In the genomic region with DNA sequence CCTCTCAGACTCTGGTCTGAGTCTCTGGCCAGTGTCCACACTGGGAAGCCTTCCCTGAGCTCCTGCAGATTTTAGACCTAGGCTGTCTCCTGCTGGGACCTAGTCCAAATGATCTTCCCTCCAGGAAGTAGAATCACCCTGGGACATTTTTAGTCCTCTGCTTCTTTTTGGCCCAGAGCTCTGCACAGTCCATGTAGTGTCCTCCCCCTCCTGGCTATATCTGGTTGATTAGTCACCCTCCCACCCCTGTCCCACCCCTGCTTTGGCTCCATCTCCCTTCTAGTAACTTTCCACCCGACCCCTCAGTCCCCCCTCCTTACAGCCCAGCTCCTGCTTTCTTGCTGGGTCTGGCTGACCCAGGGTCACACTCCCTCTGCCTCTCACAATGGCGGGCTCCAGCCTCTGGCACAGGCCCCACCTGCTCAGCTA, we compare ENCODE assay signal across 10 mouse cellular contexts. TPM values are rescaled to one million over a fixed set of nuclear protein-coding genes. Genes with fewer than 3 reads are reported as not detected.
DNase-seq lines count a peak whose midpoint lies in the region; ATAC-seq lines count a peak whose summit lies in the region.
"Had no signal": no experiment of that assay in that cellular context is flagged by ENCODE, and none has a peak within 500 bp of the region (broad histone marks: within the 10 kb centered on the region; RNA-seq: fewer than 3 reads in every experiment).

No protein-coding gene starts in this region.

- no peaks in the 10 kb centered on the region for H3K36me3 ChIP-seq in midbrain, embryonic 15.5 days (replicated peaks)
- H3K36me3 ChIP-seq: liver, embryonic 13.5 days had no signal

- no peak for ATAC-seq in midbrain, embryonic 15.5 days (replicated peaks)
- no peak for ATAC-seq in activated CD4-positive, CD25-positive, alpha-beta regulatory T cell, adult 4 months

- H3K9me3 ChIP-seq in midbrain, embryonic 15.5 days, result no peaks in the 10 kb centered on the region
- H3K9me3 ChIP-seq: liver, embryonic 13.5 days had no signal

- H3K9ac ChIP-seq in midbrain, embryonic 15.5 days, result no peak overlapping the region
- H3K9ac ChIP-seq: liver, embryonic 13.5 days had no signal

- H3K4me1 ChIP-seq in midbrain, embryonic 15.5 days, result 0 out of 2 replicates have a peak, but pooled peaks cover 8% of the 10 kb centered on the region

- WGBS in midbrain, embryonic 15.5 days, result 4% methylated on average over 2 of the region's 2 CpGs

- no peak overlapping the region for H3K4me2 ChIP-seq in midbrain, embryonic 15.5 days
- H3K4me2 ChIP-seq: liver, embryonic 13.5 days had no signal

- H3K27me3 ChIP-seq in midbrain, embryonic 15.5 days (replicated peaks), result no peaks in the 10 kb centered on the region
- H3K27me3 ChIP-seq: liver, embryonic 13.5 days had no signal

- no peak overlapping the region for H3K27ac ChIP-seq in midbrain, embryonic 15.5 days
- H3K27ac ChIP-seq: liver, embryonic 13.5 days had no signal

- DNase-seq in urinary bladder, postnatal 14 days (ENCODE audit: low spot score), result peak; percentile 40
- no peak for DNase-seq in urinary bladder, adult 2 months (ENCODE audit: low spot score)
- DNase-seq in heart, adult 8-10 months (ENCODE audit: low spot score), result peak; percentile 79
- peak; percentile 44 to 75 for DNase-seq in kidney, postnatal 25 days
- DNase-seq in layer of hippocampus, postnatal 14 days (ENCODE audit: low spot score in 2 of 2), result no peak
- no peak for DNase-seq in frontal cortex, postnatal 14 days (ENCODE audit: low spot score in 2 of 2)
- DNase-seq: liver, embryonic 13.5 days had no signal

- no peak overlapping the region for H3K4me3 ChIP-seq in midbrain, embryonic 15.5 days
- H3K4me3 ChIP-seq: erythroblast, embryonic 14.5 days; liver, embryonic 13.5 days had no signal

RNA-seq across cellular contexts. Expression of a gene that starts 18.3 kb away (rescaled TPM):
- 0.01 and 0.03 TPM in 2 replicates for polyA plus RNA-seq in urinary bladder, adult 2 months (2012; rRNA removed)
- under 1 TPM in 3 of 4 experiments, not detected in 1; 0.09 to 0.31 (median 0.16) TPM for total RNA-seq in heart, adult 8-10 months (2022)
- not detected for total RNA-seq in layer of hippocampus, postnatal 14 days (2021)
- not detected in 2 replicates for polyA plus RNA-seq in midbrain, embryonic 15.5 days (2015; fragmentation: Nextera tagmentation; extraction: Ambion mirVana)
- polyA plus RNA-seq in activated CD4-positive, CD25-positive, alpha-beta regulatory T cell, adult 4 months (2017; shearing (Covaris generic)), result not detected
- polyA plus RNA-seq: erythroblast, embryonic 14.5 days had no signal

Comparison
In these comparisons a context has a peak if more than half of its experiments do, and no peak if none do; other contexts are left out.
1. DNase-seq: peak in urinary bladder, postnatal 14 days (single experiment), heart, adult 8-10 months (single experiment) and kidney, postnatal 25 days (2 of 2); none in urinary bladder, adult 2 months (single experiment), layer of hippocampus, postnatal 14 days (0 of 2) and frontal cortex, postnatal 14 days (0 of 2).